Mouse (Mus musculus): Measurements from ENCODE around the gene Coq8b. TPM values are rescaled to one million over a fixed set of nuclear protein-coding genes. Genes with fewer than 3 reads are reported as not detected.
A peak's percentile ranks its signal among the peaks of the same experiment; 100 is the strongest.

Gene Coq8b
- polyA plus RNA-seq, 1 experiment from 2014 or later, result 21.1 TPM

DNA sequence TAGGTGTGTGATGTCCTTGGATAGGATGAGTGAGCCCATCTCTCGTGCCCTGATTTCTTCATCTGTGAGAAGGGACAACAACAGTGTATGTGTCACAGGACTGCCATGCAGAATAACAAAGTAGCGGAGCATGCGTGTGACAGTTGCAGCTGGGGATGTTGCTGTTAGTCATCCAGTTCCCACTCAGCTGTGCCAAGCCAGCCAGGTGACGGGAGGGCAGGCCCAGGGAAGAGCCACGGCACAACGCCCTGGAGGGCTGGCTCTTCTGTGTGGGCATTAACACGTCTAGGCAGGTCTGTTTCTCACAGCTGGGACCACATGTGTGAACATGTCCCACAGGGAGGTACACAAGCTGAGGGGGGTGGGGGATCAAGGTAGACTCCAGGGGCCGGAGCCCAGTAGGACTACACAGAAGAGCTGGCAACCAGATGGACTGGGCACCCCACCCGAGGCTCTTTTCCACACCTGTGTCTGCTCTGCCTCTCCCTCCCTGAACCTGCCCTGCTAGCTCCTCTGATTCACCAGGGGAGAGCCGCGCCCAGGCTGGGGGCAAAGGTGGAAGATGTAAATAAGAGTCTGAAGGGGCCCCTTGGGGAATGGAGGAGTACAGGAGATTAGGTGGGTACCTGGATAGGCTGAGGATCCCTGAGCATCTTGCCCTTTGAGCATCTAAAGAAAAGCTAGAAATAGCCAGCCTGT is 7.8 kb upstream of the Coq8b start:
- 78% methylated on average over 11 of the region's 11 CpGs for WGBS
- Histone ChIP-seq H3K9ac (ENCODE audit: low read length) (peak overlapping the region; percentile 79), H3K27me3 (replicated peaks; ENCODE audit: control insufficient read depth, insufficient read depth, low read length) (no peaks in the 10 kb centered on the region), H3K36me3 (ENCODE audit: control insufficient read depth, insufficient read depth, low read length) (no peaks in the 10 kb centered on the region; the same call in 1 of the 2 replicates), H3K4me1 (ENCODE audit: control insufficient read depth, insufficient read depth, low read length) (peaks cover 37% of the 10 kb centered on the region), H3K4me2 (ENCODE audit: low read length) (peak overlapping the region; percentile 92), H3K27ac (ENCODE audit: low read depth, low read length) (no peak overlapping the region), H3K9me3 (replicated peaks; ENCODE audit: control insufficient read depth, low read length) (no peaks in the 10 kb centered on the region), H3K4me3 (ENCODE audit: low read depth, low read length) (no peak overlapping the region)
- ATAC-seq (no peak), DNase-seq (ENCODE audit: low spot score) (no peak)

- peak overlapping the region; percentile 92 for H3K4me2 ChIP-seq (ENCODE audit: low read length)
- peaks cover 37% of the 10 kb centered on the region for H3K4me1 ChIP-seq (ENCODE audit: control insufficient read depth, insufficient read depth, low read length)
- no peak overlapping the region for H3K27ac ChIP-seq (ENCODE audit: low read depth, low read length)
- H3K27me3 ChIP-seq (replicated peaks; ENCODE audit: control insufficient read depth, insufficient read depth, low read length), result no peaks in the 10 kb centered on the region
- WGBS, result 29% methylated on average over 9 of the region's 9 CpGs
- DNase-seq (ENCODE audit: low spot score) (no peak), ATAC-seq (no peak)
- no peaks in the 10 kb centered on the region for H3K36me3 ChIP-seq (ENCODE audit: control insufficient read depth, insufficient read depth, low read length)
- H3K4me3 ChIP-seq (ENCODE audit: low read depth, low read length), result peak overlapping the region; percentile 66
- peak overlapping the region; percentile 79 for H3K9ac ChIP-seq (ENCODE audit: low read length)
- no peaks in the 10 kb centered on the region for H3K9me3 ChIP-seq (replicated peaks; ENCODE audit: control insufficient read depth, low read length)
These were observed 5.5 kb upstream of the Coq8b start for GRCm38 (mm10) chr7:27227276-27227675.

DNA sequence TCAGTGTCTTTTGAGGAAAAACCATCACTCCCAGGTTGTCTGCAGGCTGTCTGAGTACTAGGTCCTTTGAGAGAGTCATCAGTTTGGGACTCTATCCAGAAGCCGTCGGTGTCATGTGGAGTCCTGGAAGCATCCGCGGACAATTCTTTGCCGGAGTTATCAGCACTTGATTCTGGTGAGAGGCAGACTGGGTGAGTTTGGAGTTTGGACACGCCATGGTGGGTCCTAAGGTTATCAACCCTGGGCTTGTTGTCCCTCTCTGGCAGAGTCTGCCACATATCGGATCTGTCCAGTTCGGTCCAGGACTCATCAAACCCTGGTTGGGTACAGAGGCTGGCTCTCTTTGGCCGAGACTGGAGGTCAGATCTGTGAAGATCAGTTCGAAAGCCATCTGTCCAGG is 5.1 kb upstream of the Coq8b start:
- Histone ChIP-seq H3K9ac (ENCODE audit: low read length) (peak overlapping the region; percentile 79), H3K27me3 (replicated peaks; ENCODE audit: control insufficient read depth, insufficient read depth, low read length) (no peaks in the 10 kb centered on the region), H3K4me3 (ENCODE audit: low read depth, low read length) (peak overlapping the region; percentile 66), H3K36me3 (ENCODE audit: control insufficient read depth, insufficient read depth, low read length) (no peaks in the 10 kb centered on the region), H3K27ac (ENCODE audit: low read depth, low read length) (peak overlapping the region; percentile 70; the same call in 1 of the 2 replicates), H3K9me3 (replicated peaks; ENCODE audit: control insufficient read depth, low read length) (no peaks in the 10 kb centered on the region), H3K4me2 (ENCODE audit: low read length) (peak overlapping the region; percentile 92), H3K4me1 (ENCODE audit: control insufficient read depth, insufficient read depth, low read length) (peaks cover 37% of the 10 kb centered on the region)
- DNase-seq (ENCODE audit: low spot score) (no peak), ATAC-seq (no peak)
- 2% methylated on average over 10 of the region's 10 CpGs for WGBS

DNA sequence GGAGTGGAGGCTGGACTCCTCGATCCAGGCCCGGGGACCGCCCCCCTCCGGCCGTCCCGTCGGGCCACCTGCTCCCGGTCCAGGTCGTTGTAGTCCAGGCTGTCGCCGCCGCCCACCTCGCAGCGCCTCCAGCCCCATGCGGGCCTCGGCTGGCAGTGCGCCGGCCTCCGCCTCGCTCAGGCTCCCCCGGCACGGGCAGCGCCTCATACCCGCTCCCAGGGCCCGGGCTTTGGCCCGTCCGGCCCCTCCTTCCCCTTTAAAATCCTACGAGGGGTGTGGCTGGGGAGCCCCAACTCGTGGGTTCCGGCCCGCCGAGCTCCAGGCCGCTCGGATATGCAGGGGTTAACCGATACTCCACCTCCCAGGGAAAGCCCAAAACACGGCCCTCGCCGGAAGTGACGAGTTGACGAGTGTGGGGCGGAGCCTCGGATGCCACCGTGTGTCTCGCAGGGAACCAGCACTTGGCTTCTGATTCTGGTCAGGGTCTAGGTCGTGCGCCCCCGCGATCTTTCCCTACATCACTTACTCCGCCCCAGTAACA is 4.5 kb upstream of the Coq8b start, which contains the start of gene Itpkc:
Itpkc (minus strand) TSS at position 381 of the 541 bp plus-strand sequence.
- Histone ChIP-seq H3K4me3 (ENCODE audit: low read depth, low read length) (peak within 1 kb of the TSS; percentile 66), H3K27ac (ENCODE audit: low read depth, low read length) (peak within 1 kb of the TSS; percentile 70), H3K9ac (ENCODE audit: low read length) (peak within 1 kb of the TSS; percentile 79), H3K4me2 (ENCODE audit: low read length) (peak within 1 kb of the TSS; percentile 92), H3K36me3 (ENCODE audit: control insufficient read depth, insufficient read depth, low read length) (no peaks in the 10 kb centered on the region), H3K27me3 (replicated peaks; ENCODE audit: control insufficient read depth, insufficient read depth, low read length) (no peaks in the 10 kb centered on the region), H3K4me1 (ENCODE audit: control insufficient read depth, insufficient read depth, low read length) (peaks cover 38% of the 10 kb centered on the region), H3K9me3 (replicated peaks; ENCODE audit: control insufficient read depth, low read length) (no peaks in the 10 kb centered on the region)
- ATAC-seq (peak; percentile 84), DNase-seq (ENCODE audit: low spot score) (peak; percentile 98)
- WGBS, result 0% methylated on average over 45 of the region's 49 CpGs

- peak overlapping the region; percentile 66 for H3K4me3 ChIP-seq (ENCODE audit: low read depth, low read length)
- H3K36me3 ChIP-seq (ENCODE audit: control insufficient read depth, insufficient read depth, low read length), result no peaks in the 10 kb centered on the region
- peaks cover 43% of the 10 kb centered on the region for H3K4me1 ChIP-seq (ENCODE audit: control insufficient read depth, insufficient read depth, low read length)
- DNase-seq (ENCODE audit: low spot score) (no peak), ATAC-seq (no peak)
- H3K27ac ChIP-seq (ENCODE audit: low read depth, low read length), result peak overlapping the region; percentile 70
- H3K27me3 ChIP-seq (replicated peaks; ENCODE audit: control insufficient read depth, insufficient read depth, low read length), result no peaks in the 10 kb centered on the region
- no peaks in the 10 kb centered on the region for H3K9me3 ChIP-seq (replicated peaks; ENCODE audit: control insufficient read depth, low read length)
- WGBS, result 15% methylated on average over 6 of the region's 6 CpGs
- H3K4me2 ChIP-seq (ENCODE audit: low read length), result peak overlapping the region; percentile 92
- H3K9ac ChIP-seq (ENCODE audit: low read length), result peak overlapping the region; percentile 79
These were observed 4.0 kb upstream of the Coq8b start for GRCm38 (mm10) chr7:27228865-27229264.

- Histone ChIP-seq H3K4me2 (ENCODE audit: low read length) (no peak overlapping the region), H3K36me3 (ENCODE audit: control insufficient read depth, insufficient read depth, low read length) (no peaks in the 10 kb centered on the region), H3K4me3 (ENCODE audit: low read depth, low read length) (no peak overlapping the region), H3K9ac (ENCODE audit: low read length) (no peak overlapping the region), H3K9me3 (replicated peaks; ENCODE audit: control insufficient read depth, low read length) (no peaks in the 10 kb centered on the region), H3K27ac (ENCODE audit: low read depth, low read length) (no peak overlapping the region), H3K27me3 (replicated peaks; ENCODE audit: control insufficient read depth, insufficient read depth, low read length) (no peaks in the 10 kb centered on the region), H3K4me1 (ENCODE audit: control insufficient read depth, insufficient read depth, low read length) (peaks cover 28% of the 10 kb centered on the region)
- no peak for ATAC-seq
- WGBS, result 73% methylated on average over 4 of the region's 4 CpGs
- DNase-seq (ENCODE audit: low spot score), result no peak
These were observed 2.0 kb upstream of the Coq8b start for GRCm38 (mm10) chr7:27230781-27231180.

DNA sequence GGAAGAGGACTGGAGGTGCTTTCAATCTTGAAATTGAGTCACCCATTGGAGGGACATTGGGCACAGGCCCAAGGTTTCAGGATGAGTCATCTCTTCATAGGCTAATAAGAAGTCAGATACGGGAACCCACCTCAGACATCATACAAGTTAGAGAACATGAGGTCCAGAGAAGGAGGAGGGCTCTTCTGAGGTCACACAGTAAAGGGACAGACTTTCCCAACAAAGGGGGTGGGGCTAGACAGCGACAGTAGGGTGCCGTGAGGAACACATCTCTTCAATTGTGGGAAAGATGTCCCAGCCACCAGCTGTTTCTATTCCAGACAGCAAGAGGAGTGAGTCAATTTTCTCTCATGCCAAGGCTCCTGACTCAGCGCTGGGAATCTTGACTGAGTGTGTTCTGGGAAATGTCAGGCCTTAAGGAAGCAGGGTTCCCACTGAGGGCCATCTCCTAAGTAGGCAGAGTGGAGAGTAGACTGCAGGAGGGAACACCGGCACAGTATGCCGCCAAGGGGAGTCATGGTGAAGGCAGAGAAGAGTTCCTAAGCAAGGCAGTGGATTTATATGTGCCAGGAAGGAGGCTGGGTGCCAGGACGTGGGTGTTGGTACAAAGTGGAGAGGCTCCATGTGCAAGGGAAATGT is 1.0 kb upstream of the Coq8b start:
- no peak for DNase-seq (ENCODE audit: low spot score)
- ATAC-seq, result no peak
- 79% methylated on average over 7 of the region's 7 CpGs for WGBS
- Histone ChIP-seq H3K36me3 (ENCODE audit: control insufficient read depth, insufficient read depth, low read length) (no peaks in the 10 kb centered on the region), H3K4me2 (ENCODE audit: low read length) (no peak overlapping the region), H3K9me3 (replicated peaks; ENCODE audit: control insufficient read depth, low read length) (no peaks in the 10 kb centered on the region), H3K4me3 (ENCODE audit: low read depth, low read length) (no peak overlapping the region), H3K4me1 (ENCODE audit: control insufficient read depth, insufficient read depth, low read length) (peaks cover 17% of the 10 kb centered on the region), H3K27me3 (replicated peaks; ENCODE audit: control insufficient read depth, insufficient read depth, low read length) (no peaks in the 10 kb centered on the region), H3K27ac (ENCODE audit: low read depth, low read length) (no peak overlapping the region), H3K9ac (ENCODE audit: low read length) (no peak overlapping the region)

GRCm38 (mm10) chr7:27233300-27233699 is 477 bp downstream of the Coq8b start:
- Histone ChIP-seq H3K9me3 (replicated peaks; ENCODE audit: control insufficient read depth, low read length) (no peaks in the 10 kb centered on the region), H3K4me3 (ENCODE audit: low read depth, low read length) (peak overlapping the region; percentile 50), H3K27me3 (replicated peaks; ENCODE audit: control insufficient read depth, insufficient read depth, low read length) (no peaks in the 10 kb centered on the region), H3K9ac (ENCODE audit: low read length) (peak overlapping the region; percentile 57), H3K4me1 (ENCODE audit: control insufficient read depth, insufficient read depth, low read length) (peaks cover 7% of the 10 kb centered on the region), H3K36me3 (ENCODE audit: control insufficient read depth, insufficient read depth, low read length) (no peaks in the 10 kb centered on the region), H3K27ac (ENCODE audit: low read depth, low read length) (peak overlapping the region; percentile 56; the same call in 1 of the 2 replicates), H3K4me2 (ENCODE audit: low read length) (peak overlapping the region; percentile 68)
- DNase-seq (ENCODE audit: low spot score), result peak; percentile 23
- peak; percentile 35 for ATAC-seq
- 2% methylated on average over 6 of the region's 6 CpGs for WGBS

- H3K9me3 ChIP-seq (replicated peaks; ENCODE audit: control insufficient read depth, low read length), result no peaks in the 10 kb centered on the region
- no peak overlapping the region for H3K4me3 ChIP-seq (ENCODE audit: low read depth, low read length)
- no peak overlapping the region for H3K9ac ChIP-seq (ENCODE audit: low read length)
- H3K27me3 ChIP-seq (replicated peaks; ENCODE audit: control insufficient read depth, insufficient read depth, low read length), result no peaks in the 10 kb centered on the region
- ATAC-seq (no peak), DNase-seq (ENCODE audit: low spot score) (no peak)
- no peak overlapping the region for H3K4me2 ChIP-seq (ENCODE audit: low read length)
- H3K4me1 ChIP-seq (ENCODE audit: control insufficient read depth, insufficient read depth, low read length), result peaks cover 7% of the 10 kb centered on the region
- 81% methylated on average over 2 of the region's 2 CpGs for WGBS
- no peak overlapping the region for H3K27ac ChIP-seq (ENCODE audit: low read depth, low read length)
- H3K36me3 ChIP-seq (ENCODE audit: control insufficient read depth, insufficient read depth, low read length), result peaks cover 12% of the 10 kb centered on the region
These were observed 2.9 kb downstream of the Coq8b start for GRCm38 (mm10) chr7:27235726-27236125.

All from forebrain, embryonic 14.5 days (tissue).